Mouse (Mus musculus): ENCODE results near the gene Kbtbd6.

DNA sequence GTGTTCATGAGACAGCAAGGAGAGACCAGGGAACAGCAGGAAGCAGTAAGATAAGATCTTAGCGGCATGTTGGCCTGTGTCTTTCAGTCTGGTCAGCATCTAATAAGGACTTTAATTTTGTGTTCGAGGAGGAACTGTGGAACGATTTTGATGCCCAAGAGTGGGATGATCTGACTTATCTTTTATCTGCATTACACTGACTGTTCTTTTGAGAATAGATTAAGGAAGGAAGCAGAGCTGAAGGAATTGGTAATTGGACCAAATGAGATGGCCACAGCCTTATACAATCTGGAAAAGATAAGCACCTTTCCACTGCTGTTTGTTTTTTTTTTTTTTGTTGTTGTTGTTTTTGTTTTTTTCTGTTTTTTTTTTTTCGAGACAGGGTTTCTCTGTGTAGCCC lies 49.1 kb downstream of the Kbtbd6 start:
- TF ChIP-seq CTCF (IDR thresholded peaks at IDR 0.05; ENCODE audit: borderline replicate concordance, control insufficient read depth, extremely low read depth, insufficient read depth, low read length, poor library complexity), result no peak
- TF ChIP-seq POLR2A (IDR thresholded peaks at IDR 0.05; ENCODE audit: control insufficient read depth, extremely low read depth, insufficient read depth, low read length, poor library complexity), result no peak

Measured in thymus, adult 2 months (tissue).